Mouse (Mus musculus) kidney, adult 2 months (tissue): ENCODE measurements around the gene Ramac. TPM values are rescaled to one million over a fixed set of nuclear protein-coding genes. Genes with fewer than 3 reads are reported as not detected.

Experiments used
- DNase-seq: peaks from one replicate; pipeline ENCODE4 v3.0.0; 2021
- H3K27ac ChIP-seq: fragments of 200-500 bp; 2 replicates; pipeline ENCODE4 v1.5.1; 2012; ENCODE audit warnings: low read depth, low read length, control low read depth, inconsistent platforms; ENCODE audit not compliant: insufficient read depth
- H3K27me3 ChIP-seq: fragments of 200-500 bp; replicated peaks from 2 replicates; pipeline ENCODE4 v1.6.1; 2012; ENCODE audit warnings: mild to moderate bottlenecking, moderate library complexity, low read length, inconsistent platforms; ENCODE audit not compliant: control insufficient read depth, insufficient read depth
- H3K36me3 ChIP-seq: fragments of 200-500 bp; 2 replicates; pipeline ENCODE4 v1.6.1; 2012; ENCODE audit warnings: mild to moderate bottlenecking, moderate library complexity, low read length, inconsistent platforms; ENCODE audit not compliant: control insufficient read depth, insufficient read depth
- H3K4me1 ChIP-seq: fragments of 200-500 bp; 2 replicates; pipeline ENCODE4 v1.6.1; 2011; ENCODE audit warnings: low read length; ENCODE audit not compliant: control insufficient read depth, insufficient read depth
- H3K4me3 ChIP-seq: fragments of 200-500 bp; 2 replicates; pipeline ENCODE4 v1.5.1; 2011; ENCODE audit warnings: mild to moderate bottlenecking, low read depth, low read length, control low read depth; ENCODE audit not compliant: insufficient read depth
- CTCF ChIP-seq: fragments of 200-500 bp; conservative IDR thresholded peaks from 2 replicates; pipeline ENCODE4 v1.5.1; 2011; ENCODE audit warnings: low read depth, mild to moderate bottlenecking, control low read depth, low read length, moderate library complexity, mixed read lengths; ENCODE audit not compliant: insufficient read depth, insufficient read length
- POLR2A ChIP-seq: fragments of 200-500 bp; IDR thresholded peaks from one replicate; pipeline ENCODE4 v1.6.1; 2011; ENCODE audit warnings: low read depth, low read length, control low read depth
- WGBS: fragments of 180-500 bp; shearing (Covaris S2); methylation state at CpG from one replicate; pipeline ENCODE4 v1.1.7; 2018; 5-methylcytosine and 5-hydroxymethylcytosine counted together
- polyA plus RNA-seq: library from polyadenylated mRNA; depleted of rRNA; stranded (reverse); fragments of >200 nt; gene quantifications from 2 replicates; pipeline ENCODE4 v1.2.3, GENCODE M21; 2012; rRNA removed

The Ramac gene
- polyA plus RNA-seq: 14.7 and 23.8 TPM in 2 replicates

DNA sequence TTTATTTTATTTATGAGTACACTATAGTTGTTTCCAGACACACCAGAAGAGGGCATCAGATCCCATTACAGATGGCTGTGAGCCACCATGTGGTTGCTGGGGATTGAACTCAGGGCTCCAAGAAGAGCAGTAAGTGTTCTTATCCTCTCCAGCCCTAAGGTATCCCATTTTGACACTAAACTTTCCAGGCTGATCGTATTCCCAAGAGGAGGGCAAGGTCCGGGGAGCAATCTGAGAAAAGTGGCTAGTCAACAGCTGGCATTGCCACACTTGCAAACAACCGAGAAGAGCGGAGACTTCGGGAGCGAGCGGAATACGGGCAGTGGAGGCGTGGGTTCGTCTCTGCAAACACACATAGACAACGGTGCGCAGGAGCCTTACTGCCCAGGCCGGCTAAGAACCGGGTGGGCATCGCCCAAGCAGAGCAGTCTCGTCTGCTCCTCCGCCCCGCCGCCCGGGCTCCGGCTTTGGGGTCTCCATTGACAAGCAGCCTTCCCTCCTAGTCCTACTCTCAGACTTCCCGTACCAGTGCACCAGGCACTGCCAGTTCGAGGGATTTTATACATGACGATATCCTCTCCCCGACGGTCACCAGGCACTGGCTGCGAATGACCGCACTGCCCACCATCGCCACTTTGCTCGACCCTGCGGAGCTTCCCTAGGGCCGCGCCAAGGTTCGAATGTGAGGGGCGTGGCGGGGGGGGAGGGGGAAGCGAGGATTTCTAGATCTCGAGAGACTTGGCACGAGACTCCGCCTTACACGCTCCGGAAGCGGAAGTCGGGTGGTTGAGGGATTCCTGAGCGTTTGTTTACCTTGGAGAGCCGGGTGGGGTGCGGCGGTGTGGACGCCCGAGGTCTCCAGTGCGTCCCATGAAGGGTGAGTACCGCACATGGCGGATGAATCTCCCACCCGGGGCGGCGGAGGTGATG, at the start of gene Ramac:
Gene Ramac, plus strand, starts transcription at position 746 of the 930 bp plus-strand sequence.
- TF ChIP-seq POLR2A (no peak), CTCF (no peak)
- Histone ChIP-seq H3K27ac (no peak within 1 kb of the TSS), H3K4me1 (no peaks in the 10 kb centered on the region; the same call in 1 of the 2 replicates), H3K4me3 (peak within 1 kb of the TSS; percentile 61), H3K27me3 (no peaks in the 10 kb centered on the region), H3K36me3 (no peaks in the 10 kb centered on the region)
- WGBS: under 1% methylated on average over 56 of the region's 56 CpGs
- DNase-seq: peak; percentile 94

DNA sequence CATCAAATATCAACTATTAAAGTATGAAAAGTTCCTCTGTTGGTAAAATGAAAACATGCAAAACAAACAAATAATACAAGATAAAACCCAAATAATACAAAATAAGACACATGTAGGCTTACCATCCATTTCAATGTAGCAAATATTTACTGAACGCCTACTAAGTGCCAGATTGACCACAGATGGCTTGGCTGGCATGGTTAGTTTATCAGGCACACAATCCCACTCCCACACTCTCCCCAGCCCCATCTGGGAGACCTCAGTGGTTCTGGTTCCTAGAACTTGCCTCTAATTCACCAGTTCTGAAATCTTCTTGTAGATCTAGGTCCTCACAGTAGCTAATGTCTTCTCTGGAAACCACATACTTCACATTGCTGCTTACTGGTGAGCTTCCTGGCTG, 44.1 kb upstream of the Ramac start:
- Histone ChIP-seq H3K27me3 (no peaks in the 10 kb centered on the region), H3K4me3 (no peak overlapping the region), H3K36me3 (no peaks in the 10 kb centered on the region), H3K4me1 (no peaks in the 10 kb centered on the region), H3K27ac (no peak overlapping the region)
- no peak for DNase-seq
- WGBS: 49% methylated on average over 1 of the region's 1 CpGs
- no peak for TF ChIP-seq POLR2A
- TF ChIP-seq CTCF: no peak

DNA sequence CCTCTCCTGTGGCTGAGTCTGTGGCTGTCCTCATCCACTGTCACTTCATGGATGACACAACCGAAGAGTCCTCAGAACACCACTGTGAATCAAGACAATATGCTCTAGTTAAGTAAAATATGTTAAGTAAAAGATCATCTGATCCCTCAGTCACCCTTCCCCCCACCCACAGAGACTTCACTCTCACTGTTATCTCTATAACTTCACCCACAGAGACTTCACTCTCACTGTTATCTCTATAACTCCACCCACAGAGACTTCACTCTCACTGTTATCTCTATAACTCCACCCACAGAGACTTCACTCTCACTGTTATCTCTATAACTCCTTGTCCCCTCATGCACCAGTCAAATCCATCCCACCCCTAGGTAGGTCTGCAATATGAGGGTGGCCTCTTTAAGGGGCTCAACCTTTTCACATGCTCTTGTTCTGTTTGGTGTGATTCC, 43.5 kb upstream of the Ramac start:
- H3K27ac ChIP-seq: no peak overlapping the region
- no peak for DNase-seq
- no peak for TF ChIP-seq POLR2A
- TF ChIP-seq CTCF: no peak
- H3K27me3 ChIP-seq: no peaks in the 10 kb centered on the region
- H3K4me3 ChIP-seq: no peak overlapping the region
- WGBS: 84% methylated on average over 1 of the region's 1 CpGs
- H3K4me1 ChIP-seq: no peaks in the 10 kb centered on the region
- no peaks in the 10 kb centered on the region for H3K36me3 ChIP-seq

DNA sequence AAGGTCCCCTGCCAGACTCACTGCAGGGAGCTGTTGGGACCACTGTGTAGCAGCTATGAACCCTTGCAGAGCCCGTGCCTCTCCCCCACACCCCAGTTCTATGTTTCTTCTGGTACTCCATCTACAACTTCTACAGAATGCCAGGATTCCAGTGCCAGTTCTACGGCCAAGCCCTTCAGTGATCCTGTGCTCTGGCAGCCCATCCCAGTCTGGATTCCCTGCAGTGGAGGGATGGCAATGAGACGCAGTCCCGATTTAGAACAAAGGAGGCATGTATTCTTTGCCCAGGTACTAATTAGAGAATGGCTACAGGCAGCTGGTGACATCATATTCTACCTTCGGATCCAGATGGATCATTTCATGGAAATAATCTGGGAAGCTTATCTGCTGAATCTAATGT, 41.5 kb upstream of the Ramac start:
- 65% methylated on average over 5 of the region's 5 CpGs for WGBS
- TF ChIP-seq POLR2A: no peak
- no peak for TF ChIP-seq CTCF
- no peak overlapping the region for H3K27ac ChIP-seq
- no peaks in the 10 kb centered on the region for H3K27me3 ChIP-seq
- H3K4me1 ChIP-seq: no peaks in the 10 kb centered on the region
- no peaks in the 10 kb centered on the region for H3K36me3 ChIP-seq
- no peak overlapping the region for H3K4me3 ChIP-seq
- DNase-seq: no peak

DNA sequence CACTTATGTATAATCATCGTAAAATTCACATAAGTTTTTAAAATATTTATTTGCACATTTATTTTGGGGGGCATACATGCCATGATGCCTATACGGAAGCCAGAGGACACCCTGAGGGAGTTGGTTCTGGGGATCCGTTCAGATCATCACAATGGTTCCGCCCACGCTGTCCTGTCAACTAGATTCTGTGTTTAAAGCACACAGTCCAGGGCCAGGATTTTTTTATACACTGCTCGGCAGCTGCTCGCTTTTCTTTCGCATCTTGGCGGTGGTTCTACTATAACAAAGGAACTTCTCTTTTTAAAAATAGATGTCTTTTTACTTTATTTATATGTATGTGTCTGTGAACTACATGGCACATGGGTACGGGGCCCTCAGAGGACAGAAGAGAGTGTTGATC, 38.9 kb upstream of the Ramac start:
- no peaks in the 10 kb centered on the region for H3K27me3 ChIP-seq
- no peak overlapping the region for H3K4me3 ChIP-seq
- TF ChIP-seq CTCF (no peak), POLR2A (no peak)
- H3K4me1 ChIP-seq: no peaks in the 10 kb centered on the region
- H3K36me3 ChIP-seq: no peaks in the 10 kb centered on the region
- DNase-seq: no peak
- no peak overlapping the region for H3K27ac ChIP-seq
- 90% methylated on average over 10 of the region's 10 CpGs for WGBS

DNA sequence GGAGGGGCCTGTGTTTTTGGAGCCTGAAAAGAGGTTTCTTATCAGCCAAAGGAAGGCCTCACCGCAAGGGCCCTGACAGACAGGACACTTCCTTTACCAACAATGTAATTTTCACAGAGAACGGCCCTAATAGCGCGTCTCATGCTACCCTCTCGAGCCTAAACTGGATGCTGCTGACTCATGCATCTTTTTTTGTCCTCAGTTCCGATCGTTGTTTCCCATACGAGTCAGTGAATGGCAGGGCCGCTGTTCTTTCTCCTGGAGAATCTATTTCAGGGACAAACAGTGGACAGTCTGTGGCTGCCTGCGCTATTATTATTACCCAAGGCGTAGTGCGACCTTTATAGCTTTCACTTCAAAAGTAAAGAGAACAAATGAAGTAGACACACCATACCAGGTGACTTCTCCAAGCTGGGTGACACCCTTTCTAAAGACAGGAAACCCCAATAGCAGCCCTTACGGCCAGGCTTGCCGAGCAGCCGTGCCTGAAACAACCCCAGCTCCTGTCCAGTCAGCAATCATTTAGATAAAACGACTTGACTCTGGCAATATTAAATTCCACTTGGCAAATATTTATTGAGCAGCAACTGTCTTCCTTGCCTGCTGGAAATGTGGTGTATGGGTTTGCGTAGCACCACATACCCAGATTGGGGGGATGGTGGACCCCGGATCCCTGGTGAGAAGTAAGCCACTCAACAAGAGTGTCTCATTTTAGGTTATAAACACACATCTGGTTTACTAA, 36.6 kb upstream of the Ramac start:
- no peak overlapping the region for H3K27ac ChIP-seq
- TF ChIP-seq CTCF (no peak), POLR2A (no peak)
- no peak overlapping the region for H3K4me3 ChIP-seq
- H3K27me3 ChIP-seq: no peaks in the 10 kb centered on the region
- H3K4me1 ChIP-seq: no peaks in the 10 kb centered on the region
- no peaks in the 10 kb centered on the region for H3K36me3 ChIP-seq
- no peak for DNase-seq
- WGBS: 63% methylated on average over 18 of the region's 18 CpGs

DNA sequence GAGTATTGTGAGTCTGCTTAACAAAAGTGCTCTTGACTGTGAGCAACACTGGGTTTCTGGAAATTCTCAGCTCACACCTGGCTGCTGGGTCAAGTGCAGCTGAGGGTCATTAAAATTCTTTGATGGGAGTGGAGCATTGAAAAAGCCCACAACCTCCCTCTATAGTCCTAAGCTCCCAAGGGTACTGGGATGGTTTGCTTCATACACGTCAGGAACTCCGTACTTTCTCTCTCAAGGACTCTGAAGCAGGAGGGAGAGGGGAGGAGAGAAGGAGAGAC, 36.1 kb upstream of the Ramac start:
- no peaks in the 10 kb centered on the region for H3K36me3 ChIP-seq
- H3K4me1 ChIP-seq: no peaks in the 10 kb centered on the region
- no peaks in the 10 kb centered on the region for H3K27me3 ChIP-seq
- H3K4me3 ChIP-seq: no peak overlapping the region
- no peak for TF ChIP-seq CTCF
- TF ChIP-seq POLR2A: no peak
- 70% methylated on average over 2 of the region's 2 CpGs for WGBS
- DNase-seq: no peak
- no peak overlapping the region for H3K27ac ChIP-seq
